Mouse (Mus musculus): ENCODE results near the gene Nprl2.

Gene Nprl2

GRCm38 (mm10) chr9:107577871-107578270, 35.8 kb downstream of the Nprl2 start:
- no peak for DNase-seq (ENCODE audit: low read depth)

GRCm38 (mm10) chr9:107578587-107578986, 36.6 kb downstream of the Nprl2 start, which contains the start of gene Naa80:
Gene Naa80 (plus strand): TSS chr9:107578887.
- DNase-seq (ENCODE audit: low read depth), result no peak

GRCm38 (mm10) chr9:107579023-107579900, 37.2 kb downstream of the Nprl2 start:
- no peak for DNase-seq (ENCODE audit: low read depth)

- peak; percentile 93 for DNase-seq (ENCODE audit: low read depth)
Measured at GRCm38 (mm10) chr9:107580501-107581317, 38.7 kb downstream of the Nprl2 start, which contains the start of gene Hyal3. Gene Hyal3 (plus strand): TSS chr9:107580818.

- DNase-seq (ENCODE audit: low read depth), result no peak
Measured at GRCm38 (mm10) chr9:107581584-107581983, 39.6 kb downstream of the Nprl2 start.

- DNase-seq (ENCODE audit: low read depth), result no peak
Measured at GRCm38 (mm10) chr9:107582509-107583062, 40.6 kb downstream of the Nprl2 start.

- DNase-seq (ENCODE audit: low read depth), result no peak
Measured at GRCm38 (mm10) chr9:107583174-107583573, 41.1 kb downstream of the Nprl2 start.

- no peak for DNase-seq (ENCODE audit: low read depth)
Measured at GRCm38 (mm10) chr9:107586504-107586903, 44.5 kb downstream of the Nprl2 start.

- DNase-seq (ENCODE audit: low read depth), result peak; percentile 98
Measured at GRCm38 (mm10) chr9:107586974-107587832, 45.2 kb downstream of the Nprl2 start, which contains the start of gene Ifrd2. Gene Ifrd2 (plus strand): TSS chr9:107587642.

GRCm38 (mm10) chr9:107587833-107588639, 46.0 kb downstream of the Nprl2 start:
- no peak for DNase-seq (ENCODE audit: low read depth)

- DNase-seq (ENCODE audit: low read depth), result no peak
Measured at GRCm38 (mm10) chr9:107590058-107590772, 48.2 kb downstream of the Nprl2 start.

GRCm38 (mm10) chr9:107590773-107591060, 48.7 kb downstream of the Nprl2 start:
- DNase-seq (ENCODE audit: low read depth), result no peak

- no peak for DNase-seq (ENCODE audit: low read depth)
Measured at GRCm38 (mm10) chr9:107593101-107593976, 51.3 kb downstream of the Nprl2 start.

GRCm38 (mm10) chr9:107594281-107595062, 52.4 kb downstream of the Nprl2 start:
- DNase-seq (ENCODE audit: low read depth), result no peak

All from naive thymus-derived CD4-positive, alpha-beta T cell, adult 2 months (primary cell).